Mouse (Mus musculus) heart, adult 2 months (tissue): ENCODE measurements around the gene Supt20.

Experiments used
- CTCF ChIP-seq: fragments of 200-600 bp; IDR thresholded peaks from 2 replicates; pipeline ENCODE4 v1.8.1; 2022; ENCODE audit warnings: antibody characterized with exemption, mild to moderate bottlenecking, moderate library complexity
- POLR2A ChIP-seq: fragments of 200-500 bp; IDR thresholded peaks from 2 replicates; pipeline ENCODE4 v1.6.1; 2011; ENCODE audit warnings: mild to moderate bottlenecking, low read depth, low read length, control low read depth; ENCODE audit not compliant: insufficient read depth

- TF ChIP-seq CTCF (no peak), POLR2A (no peak)
Observed at GRCm38 (mm10) chr3:54759211-54759610, 66.6 kb downstream of the Supt20 start.
